Mouse (Mus musculus) erythroblast, embryonic 14.5 days (primary cell): Measurements from ENCODE around the gene Cd93. TPM values are rescaled to one million over a fixed set of nuclear protein-coding genes. Genes with fewer than 3 reads are reported as not detected.

Source experiments
- H3K27me3 ChIP-seq: 2 replicates; pipeline ENCODE4 v1.6.1; 2012; ENCODE audit warnings: inconsistent platforms; ENCODE audit not compliant: control insufficient read depth
- H3K36me3 ChIP-seq: 2 replicates; pipeline ENCODE4 v1.6.1; 2012; ENCODE audit warnings: mild to moderate bottlenecking, inconsistent platforms; ENCODE audit not compliant: control insufficient read depth
- H3K4me1 ChIP-seq: 2 replicates; pipeline ENCODE4 v1.6.1; 2012; ENCODE audit warnings: inconsistent platforms; ENCODE audit not compliant: control insufficient read depth
- H3K4me3 ChIP-seq: replicated peaks from 2 replicates; pipeline ENCODE3; 2012; ENCODE audit warnings: moderate library complexity, mild to moderate bottlenecking, inconsistent platforms
- H3K9me3 ChIP-seq: 2 replicates; pipeline ENCODE4 v1.6.1; 2012; ENCODE audit warnings: low read length, inconsistent platforms, mixed read lengths; ENCODE audit not compliant: control insufficient read depth
- GATA1 ChIP-seq: IDR thresholded peaks from 2 replicates; pipeline ENCODE4 v1.6.1; 2012; ENCODE audit warnings: low read length, inconsistent platforms, mixed read lengths
- TAL1 ChIP-seq: IDR thresholded peaks from 3 replicates; pipeline ENCODE4 v1.6.1; 2012; ENCODE audit warnings: low read length, inconsistent platforms, mixed read lengths
- polyA plus RNA-seq: library from polyadenylated mRNA; stranded (reverse); fragments of >175 nt; gene quantifications from 2 replicates; pipeline ENCODE4 v1.2.3, GENCODE M21; 2012

The Cd93 gene
- polyA plus RNA-seq, 1 experiment = 0.01 TPM

- no peak for TF ChIP-seq TAL1
- no peak for TF ChIP-seq GATA1
- no peak overlapping the region for H3K4me3 ChIP-seq
- H3K9me3 ChIP-seq = no peaks in the 10 kb centered on the region
- H3K27me3 ChIP-seq = no peaks in the 10 kb centered on the region
- no peaks in the 10 kb centered on the region for H3K4me1 ChIP-seq
- no peaks in the 10 kb centered on the region for H3K36me3 ChIP-seq
Measured at GRCm38 (mm10) chr2:148387652-148388581, 55.4 kb downstream of the Cd93 start.

GRCm38 (mm10) chr2:148386927-148387326, 56.4 kb downstream of the Cd93 start:
- Histone ChIP-seq H3K9me3 (no peaks in the 10 kb centered on the region), H3K36me3 (no peaks in the 10 kb centered on the region)
- TF ChIP-seq GATA1 (no peak), TAL1 (no peak)

More at GRCm38 (mm10) chr2:148386927-148387326, 56.4 kb downstream of the Cd93 start:
- no peak overlapping the region for H3K4me3 ChIP-seq
- H3K27me3 ChIP-seq = no peaks in the 10 kb centered on the region
- no peaks in the 10 kb centered on the region for H3K4me1 ChIP-seq

Other genes starting within 250 kb of the Cd93 start
- not detected in 2 replicates for gene Sstr4, start 48.2 kb downstream of the Cd93 start, polyA plus RNA-seq
- not detected in 2 replicates for gene Thbd, start 35.4 kb downstream of the Cd93 start, polyA plus RNA-seq
- 4.3 and 4.6 TPM in 2 replicates for gene Nxt1, start 229.0 kb upstream of the Cd93 start, polyA plus RNA-seq
- gene Gzf1, start 237.5 kb upstream of the Cd93 start, polyA plus RNA-seq = 0.06 and 0.09 TPM in 2 replicates